Mouse (Mus musculus) heart, adult 2 months (tissue): ENCODE results near the gene Ankrd54.

Experiments
- CTCF ChIP-seq: fragments of 200-600 bp; IDR thresholded peaks from 2 replicates; pipeline ENCODE4 v1.8.1; 2022; ENCODE audit warnings: antibody characterized with exemption, mild to moderate bottlenecking, moderate library complexity
- EP300 ChIP-seq: fragments of 200-500 bp; IDR thresholded peaks from 2 replicates; pipeline ENCODE4 v1.6.1; 2011; ENCODE audit warnings: low read depth, low read length, control low read depth; ENCODE audit not compliant: insufficient read depth

- TF ChIP-seq EP300 (no peak), CTCF (no peak)
Measured at GRCm38 (mm10) chr15:79009734-79010133, 53.0 kb downstream of the Ankrd54 start.
